Mouse (Mus musculus): ENCODE data around the gene Enox1.

- TF ChIP-seq CTCF (IDR thresholded peaks at IDR 0.05; ENCODE audit: extremely low read depth, insufficient read length, insufficient replicate concordance, low read depth, low read length) (no peak), POLR2A (IDR thresholded peaks at IDR 0.05; ENCODE audit: low read depth, low read length) (no peak)
These were observed 363.1 kb downstream of the Enox1 start for GRCm38 (mm10) chr14:77519701-77520100.
